Mouse (Mus musculus) limb, embryonic 12.5 days (tissue): Measurements from ENCODE around the gene Gm29776. TPM values are rescaled to one million over a fixed set of nuclear protein-coding genes. Genes with fewer than 3 reads are reported as not detected.

Experiments used
- ATAC-seq: fragments of 200-750 bp; cut with Nextera tagmentation; 2 replicates; pipeline ENCODE4 v1.8.0; 2017; ENCODE audit warnings: low read depth, moderate TSS enrichment; ENCODE audit not compliant: insufficient number of reproducible peaks, insufficient read depth, low FRiP score, low TSS enrichment
- H3K27ac ChIP-seq: fragments of 300-500 bp; sonication (generic); 2 replicates; pipeline ENCODE4 v1.5.1; 2016; ENCODE audit warnings: mild to moderate bottlenecking, moderate library complexity
- H3K27me3 ChIP-seq: fragments of 300-500 bp; sonication (generic); 2 replicates; pipeline ENCODE4 v1.6.1; 2016; ENCODE audit warnings: mild to moderate bottlenecking, moderate library complexity
- H3K36me3 ChIP-seq: fragments of 300-500 bp; sonication (generic); 2 replicates; pipeline ENCODE4 v1.6.1; 2016; ENCODE audit warnings: mild to moderate bottlenecking, moderate library complexity
- H3K4me1 ChIP-seq: fragments of 300-500 bp; sonication (generic); replicated peaks from 2 replicates; pipeline ENCODE4 v1.6.1; 2016
- H3K4me2 ChIP-seq: fragments of 300-500 bp; sonication (generic); 2 replicates; pipeline ENCODE4 v1.6.1; 2016; ENCODE audit warnings: mild to moderate bottlenecking, moderate library complexity
- H3K4me3 ChIP-seq: fragments of 300-500 bp; sonication (generic); replicated peaks from 2 replicates; pipeline ENCODE4 v1.5.1; 2016; ENCODE audit warnings: mild to moderate bottlenecking
- H3K9ac ChIP-seq: fragments of 300-500 bp; sonication (generic); replicated peaks from 2 replicates; pipeline ENCODE4 v1.6.1; 2016; ENCODE audit warnings: mild to moderate bottlenecking, moderate library complexity
- H3K9me3 ChIP-seq: fragments of 300-500 bp; sonication (generic); 2 replicates; pipeline ENCODE4 v1.6.1; 2016; ENCODE audit warnings: mild to moderate bottlenecking, moderate library complexity
- WGBS: fragments of 180-500 bp; shearing (Covaris S2); methylation state at CpG from one replicate; pipeline ENCODE4 v1.1.7; 2016; 5-methylcytosine and 5-hydroxymethylcytosine counted together
- polyA plus RNA-seq: library from polyadenylated mRNA; unstranded; fragments of >200 nt; fragmentation: Nextera tagmentation; extraction: Ambion mirVana; gene quantifications from 2 replicates; pipeline ENCODE4 v1.2.1, GENCODE M21; 2016

Gm29776 gene
- polyA plus RNA-seq, 1 experiment from 2014 or later, result 0.16 TPM

DNA sequence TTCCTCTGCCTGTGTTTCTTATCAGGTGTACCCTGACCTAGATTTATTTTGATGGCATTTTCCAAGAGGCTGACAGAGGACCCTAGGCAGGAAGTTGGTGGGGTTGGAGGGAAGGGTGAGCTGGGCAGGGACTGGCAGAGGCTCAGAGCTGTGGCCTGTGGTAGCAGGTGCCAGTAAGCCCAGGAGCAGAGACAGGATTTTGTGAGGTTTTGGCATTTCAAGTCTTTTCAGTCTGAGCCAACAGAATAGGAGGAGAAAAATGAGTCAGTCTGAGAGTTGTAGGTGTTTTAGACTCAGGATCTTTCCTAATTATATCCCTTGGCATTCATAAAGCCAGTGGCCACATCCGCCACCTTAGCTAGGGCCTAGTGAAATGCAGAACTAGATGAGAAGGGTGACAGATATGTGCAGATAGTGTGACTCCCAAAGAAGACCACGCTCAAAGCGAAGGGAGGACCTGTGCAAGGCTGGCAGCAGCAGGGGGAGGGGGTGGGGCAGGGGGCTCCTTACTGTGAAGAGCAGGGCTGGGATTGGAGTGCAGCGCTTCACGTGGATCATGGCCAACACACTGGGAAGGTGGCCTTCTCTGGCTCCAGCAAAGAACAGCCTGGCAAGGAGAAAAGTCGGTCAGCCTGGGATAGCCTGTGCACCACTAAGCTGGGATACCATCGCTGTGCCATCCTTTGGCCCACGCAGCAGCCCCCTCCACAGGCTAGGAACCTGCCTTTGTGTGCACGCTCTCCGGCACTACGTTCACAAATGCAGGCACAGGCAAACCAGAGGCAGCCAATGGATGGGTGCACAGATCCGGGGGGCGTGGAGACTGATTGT, 30.4 kb upstream of the Gm29776 start:
- no peak for ATAC-seq
- WGBS, result 76% methylated on average over 13 of the region's 13 CpGs

DNA sequence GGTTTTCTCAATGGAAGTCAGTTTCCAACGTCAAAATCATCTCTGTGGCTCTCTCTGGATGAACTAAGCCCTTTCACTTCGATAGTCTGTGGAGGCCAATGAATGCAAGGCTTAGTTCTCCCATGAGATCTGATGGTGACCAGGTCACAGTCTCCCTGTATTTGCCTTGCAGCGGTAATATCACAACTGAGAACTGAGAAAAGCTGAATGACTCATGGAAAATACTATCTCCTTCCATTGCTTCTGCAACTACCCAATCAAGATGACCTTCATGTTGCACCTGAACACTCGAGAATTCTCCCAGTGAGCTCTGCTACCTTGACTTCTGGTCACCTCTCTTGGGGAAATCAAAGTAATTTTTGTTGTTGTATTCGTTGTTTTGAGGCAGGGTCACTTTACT, 28.9 kb upstream of the Gm29776 start:
- 75% methylated on average over 5 of the region's 5 CpGs for WGBS
- Histone ChIP-seq H3K27ac (no peak overlapping the region), H3K4me2 (no peak overlapping the region), H3K4me3 (no peak overlapping the region), H3K36me3 (no peaks in the 10 kb centered on the region), H3K9me3 (no peaks in the 10 kb centered on the region), H3K27me3 (no peaks in the 10 kb centered on the region), H3K9ac (no peak overlapping the region), H3K4me1 (no peaks in the 10 kb centered on the region)
- ATAC-seq, result no peak

More for the DNA sequence above, 30.4 kb upstream of the Gm29776 start:
- Histone ChIP-seq H3K9me3 (no peaks in the 10 kb centered on the region), H3K4me3 (no peak overlapping the region), H3K27me3 (no peaks in the 10 kb centered on the region), H3K9ac (no peak overlapping the region), H3K4me2 (no peak overlapping the region), H3K27ac (no peak overlapping the region), H3K4me1 (no peaks in the 10 kb centered on the region), H3K36me3 (no peaks in the 10 kb centered on the region)

DNA sequence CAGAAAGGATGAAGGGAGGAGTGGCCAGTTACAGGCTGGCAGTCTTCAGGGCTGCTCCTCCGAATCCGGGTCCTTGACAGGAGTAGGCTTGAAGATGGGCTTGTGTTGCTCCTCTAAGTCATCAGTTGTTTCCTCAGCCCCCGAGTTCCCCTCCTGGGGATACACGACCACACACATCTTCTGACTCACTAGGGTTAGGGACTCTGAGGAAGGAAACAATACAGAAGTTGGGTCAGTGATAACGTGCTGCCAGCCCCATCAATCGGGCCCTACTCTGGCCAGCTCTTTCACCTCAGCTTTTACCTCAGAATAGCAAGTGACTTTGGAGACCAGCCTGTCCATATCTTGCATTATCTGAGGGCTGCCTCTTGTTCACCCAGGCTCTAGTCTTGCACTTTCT, 25.4 kb upstream of the Gm29776 start:
- 74% methylated on average over 6 of the region's 6 CpGs for WGBS
- Histone ChIP-seq H3K4me3 (no peak overlapping the region), H3K27ac (no peak overlapping the region), H3K4me2 (no peak overlapping the region), H3K36me3 (no peaks in the 10 kb centered on the region), H3K9me3 (no peaks in the 10 kb centered on the region), H3K27me3 (no peaks in the 10 kb centered on the region), H3K4me1 (no peaks in the 10 kb centered on the region), H3K9ac (no peak overlapping the region)
- no peak for ATAC-seq

DNA sequence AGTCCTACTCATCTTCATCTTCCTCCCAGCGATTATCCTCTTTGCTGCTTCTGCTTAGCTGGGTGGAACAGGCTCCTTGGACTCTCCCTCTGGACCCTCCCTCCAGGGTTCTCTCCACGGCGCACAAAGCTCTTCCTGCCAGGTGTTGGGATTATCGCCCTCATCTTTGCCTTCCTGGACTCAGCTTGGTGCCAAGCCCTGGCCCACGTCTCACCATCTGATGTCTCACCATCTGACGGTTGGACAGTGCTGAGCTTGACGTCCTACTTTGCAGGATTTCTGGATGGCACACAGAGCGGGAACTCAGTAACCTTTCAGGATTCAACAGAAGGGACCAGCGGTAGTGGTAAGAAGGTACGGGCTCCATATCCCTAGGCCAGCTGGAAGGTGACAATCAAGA, 23.1 kb upstream of the Gm29776 start:
- ATAC-seq, result no peak
- Histone ChIP-seq H3K27me3 (no peaks in the 10 kb centered on the region), H3K4me2 (no peak overlapping the region), H3K27ac (no peak overlapping the region), H3K36me3 (no peaks in the 10 kb centered on the region), H3K4me3 (no peak overlapping the region), H3K9me3 (no peaks in the 10 kb centered on the region), H3K9ac (no peak overlapping the region), H3K4me1 (no peaks in the 10 kb centered on the region)
- 78% methylated on average over 10 of the region's 10 CpGs for WGBS

DNA sequence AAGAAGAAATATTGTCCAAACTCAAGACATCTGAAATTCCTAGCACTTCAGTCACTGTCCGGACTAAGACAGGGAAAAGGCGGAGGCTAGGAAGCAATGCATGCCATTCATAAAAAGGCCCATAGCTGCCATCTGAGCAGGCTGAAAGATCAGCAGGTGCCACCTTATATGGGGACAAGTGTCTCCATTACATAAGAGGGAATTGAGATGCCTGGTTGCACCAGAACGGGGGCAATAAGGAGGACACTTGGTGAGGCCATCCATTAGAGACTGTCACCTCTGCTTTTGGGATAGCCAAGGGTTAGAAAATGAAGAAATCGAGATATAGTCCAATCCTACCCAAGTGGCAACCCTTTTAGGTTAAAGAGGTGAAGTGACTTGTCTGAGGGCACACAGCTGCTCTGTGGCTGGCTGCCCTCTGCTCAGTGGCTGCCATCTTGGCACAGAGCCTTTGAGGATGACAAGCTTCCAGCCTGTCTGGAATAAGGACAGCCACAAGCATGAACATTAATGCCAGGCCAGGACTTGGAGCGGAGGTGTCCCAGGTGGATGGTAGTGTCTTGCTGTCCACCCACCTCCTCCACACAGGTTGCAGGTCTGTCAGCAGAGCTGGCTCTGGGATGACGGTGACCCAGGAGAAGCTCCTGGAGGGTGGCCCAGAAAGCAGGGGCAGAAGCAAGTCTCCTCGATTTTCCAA, 22.2 kb upstream of the Gm29776 start:
- no peaks in the 10 kb centered on the region for H3K9me3 ChIP-seq
- WGBS, result 92% methylated on average over 7 of the region's 7 CpGs

DNA sequence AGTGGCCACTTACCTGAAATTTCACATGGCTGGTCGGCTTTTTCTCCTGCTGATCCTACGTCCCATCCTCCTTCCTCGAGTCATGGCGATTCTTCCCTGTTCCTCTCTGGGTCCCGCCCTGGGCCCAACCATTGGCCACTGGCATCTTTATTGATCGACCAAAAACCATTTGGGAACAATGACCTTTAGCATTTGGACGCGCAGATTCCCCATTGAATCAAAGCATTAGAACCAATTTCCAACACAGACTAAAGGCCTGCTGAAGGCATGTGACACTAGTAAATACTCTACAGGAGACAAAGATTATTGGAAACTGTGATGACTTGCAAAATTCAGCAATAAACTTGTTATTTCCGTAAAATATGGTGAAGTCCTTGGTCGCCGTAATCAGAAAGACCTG, 21.4 kb upstream of the Gm29776 start:
- Histone ChIP-seq H3K27ac (no peak overlapping the region), H3K36me3 (no peaks in the 10 kb centered on the region), H3K27me3 (0 out of 2 replicates have a peak, but pooled peaks cover 2% of the 10 kb centered on the region), H3K4me1 (peaks cover 1% of the 10 kb centered on the region), H3K9ac (no peak overlapping the region), H3K4me3 (no peak overlapping the region), H3K9me3 (no peaks in the 10 kb centered on the region), H3K4me2 (no peak overlapping the region)
- 88% methylated on average over 11 of the region's 11 CpGs for WGBS
- ATAC-seq, result no peak

More for the DNA sequence above, 22.2 kb upstream of the Gm29776 start:
- no peak overlapping the region for H3K4me2 ChIP-seq
- H3K27ac ChIP-seq, result no peak overlapping the region
- H3K27me3 ChIP-seq, result no peaks in the 10 kb centered on the region
- ATAC-seq, result no peak
- H3K9ac ChIP-seq, result no peak overlapping the region
- H3K4me3 ChIP-seq, result no peak overlapping the region
- no peaks in the 10 kb centered on the region for H3K36me3 ChIP-seq
- no peaks in the 10 kb centered on the region for H3K4me1 ChIP-seq

DNA sequence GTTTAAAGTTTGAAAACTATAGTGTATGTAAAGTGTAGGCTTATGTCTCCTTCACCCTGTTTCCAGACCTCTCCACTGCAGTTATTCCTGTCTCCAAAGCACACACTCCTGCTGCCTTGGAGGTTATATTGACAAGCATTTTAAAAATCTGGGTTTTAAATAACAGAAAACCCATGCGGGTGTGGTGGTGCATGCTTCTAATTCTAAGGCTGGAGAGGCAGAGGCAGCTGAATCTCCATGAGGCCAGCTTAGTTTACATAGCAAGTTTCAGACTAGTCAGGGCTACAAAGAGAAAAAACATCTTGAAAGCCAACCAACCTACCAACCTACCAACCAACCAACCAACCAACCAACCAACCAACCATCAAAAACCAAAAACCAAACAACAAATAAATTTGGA, 16.8 kb upstream of the Gm29776 start:
- Histone ChIP-seq H3K27ac (no peak overlapping the region), H3K27me3 (0 out of 2 replicates have a peak, but pooled peaks cover 8% of the 10 kb centered on the region), H3K4me1 (peaks cover 10% of the 10 kb centered on the region), H3K36me3 (no peaks in the 10 kb centered on the region), H3K9ac (no peak overlapping the region), H3K4me2 (no peak overlapping the region), H3K4me3 (no peak overlapping the region), H3K9me3 (no peaks in the 10 kb centered on the region)
- 84% methylated on average over 1 of the region's 1 CpGs for WGBS
- no peak for ATAC-seq

DNA sequence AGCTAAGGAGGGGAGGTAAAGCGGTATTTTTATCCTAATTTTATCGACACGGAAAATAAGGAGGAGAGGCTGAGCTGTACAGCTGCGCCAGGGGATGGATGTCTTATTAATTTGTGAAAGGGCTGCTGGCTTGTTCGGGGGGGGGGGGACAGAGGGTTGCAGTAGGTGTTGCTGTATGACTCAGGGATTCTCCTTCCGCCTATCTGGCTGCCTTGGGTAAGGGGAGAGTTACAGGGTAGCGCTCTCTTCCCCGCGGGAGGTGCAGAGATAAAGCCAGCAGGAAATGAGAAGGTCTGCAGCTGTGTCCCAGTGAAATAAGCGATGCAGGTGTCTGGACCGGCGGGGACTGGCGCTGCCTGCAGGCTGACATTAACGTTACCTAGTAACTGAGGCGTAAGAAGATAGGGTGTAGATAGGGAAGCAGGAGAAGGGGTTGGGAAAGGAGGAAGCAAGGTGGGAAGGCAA, 16.0 kb upstream of the Gm29776 start:
- peak overlapping the region; percentile 60 for H3K4me2 ChIP-seq
- H3K9ac ChIP-seq, result 0 out of 2 replicates have a peak overlapping the region, but pooled peaks have one; percentile 23
- WGBS, result 4% methylated on average over 15 of the region's 15 CpGs
- H3K9me3 ChIP-seq, result no peaks in the 10 kb centered on the region
- H3K36me3 ChIP-seq, result no peaks in the 10 kb centered on the region
- H3K4me3 ChIP-seq, result peak overlapping the region; percentile 26
- no peak overlapping the region for H3K27ac ChIP-seq
- H3K4me1 ChIP-seq, result peaks cover 11% of the 10 kb centered on the region
- 0 out of 2 replicates have a peak, but pooled peaks cover 8% of the 10 kb centered on the region for H3K27me3 ChIP-seq
- no peak for ATAC-seq

DNA sequence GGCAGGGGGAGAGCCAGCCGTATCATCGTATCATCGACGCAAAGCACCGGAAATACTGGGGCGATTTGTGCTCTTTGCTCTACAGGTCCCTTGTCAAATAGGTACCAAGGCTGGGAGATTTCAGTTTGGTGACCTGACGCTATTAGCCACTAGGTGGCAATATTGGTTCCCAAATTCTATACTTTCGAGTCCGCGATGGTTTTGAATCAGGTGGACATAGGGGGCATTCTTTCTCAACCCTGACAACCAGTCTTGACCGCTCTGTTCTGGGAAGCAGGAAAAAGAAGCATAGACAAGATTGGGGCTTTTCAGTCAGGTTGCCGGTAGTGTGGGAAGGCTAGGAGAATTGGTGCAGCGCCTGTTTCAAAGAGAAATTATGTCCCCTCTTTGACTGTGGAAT, 15.5 kb upstream of the Gm29776 start:
- Histone ChIP-seq H3K36me3 (no peaks in the 10 kb centered on the region), H3K27ac (no peak overlapping the region), H3K9me3 (no peaks in the 10 kb centered on the region), H3K27me3 (0 out of 2 replicates have a peak, but pooled peaks cover 8% of the 10 kb centered on the region), H3K9ac (0 out of 2 replicates have a peak overlapping the region, but pooled peaks have one; percentile 23), H3K4me1 (peaks cover 11% of the 10 kb centered on the region), H3K4me2 (peak overlapping the region; percentile 60), H3K4me3 (peak overlapping the region; percentile 26)
- WGBS, result 2% methylated on average over 13 of the region's 13 CpGs
- ATAC-seq, result no peak

DNA sequence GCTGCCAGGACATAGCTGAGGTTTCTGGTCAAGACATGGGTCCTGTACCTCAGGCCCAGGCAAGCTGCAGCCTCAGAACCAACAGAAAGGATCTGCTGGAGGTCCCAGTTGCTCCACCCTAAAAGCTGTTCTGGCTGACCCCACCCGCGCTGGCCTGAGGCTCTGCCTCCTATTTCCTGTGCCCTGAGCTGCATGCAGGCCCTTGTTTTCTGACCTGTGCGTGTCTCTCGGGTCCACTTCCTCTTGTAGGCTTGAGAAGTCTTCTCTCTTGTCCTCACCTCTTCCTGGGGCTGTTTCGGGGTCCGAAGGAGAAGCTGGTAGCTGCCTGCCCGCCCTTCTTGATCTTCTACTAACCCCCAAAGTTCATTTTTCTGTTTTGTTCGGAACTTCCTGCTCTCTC, 14.2 kb upstream of the Gm29776 start:
- H3K4me1 ChIP-seq, result peaks cover 11% of the 10 kb centered on the region
- H3K9me3 ChIP-seq, result no peaks in the 10 kb centered on the region
- H3K36me3 ChIP-seq, result no peaks in the 10 kb centered on the region
- WGBS, result 73% methylated on average over 8 of the region's 8 CpGs
- ATAC-seq, result no peak
- no peak overlapping the region for H3K9ac ChIP-seq
- no peak overlapping the region for H3K4me3 ChIP-seq
- H3K27me3 ChIP-seq, result 0 out of 2 replicates have a peak, but pooled peaks cover 11% of the 10 kb centered on the region
- no peak overlapping the region for H3K27ac ChIP-seq
- no peak overlapping the region for H3K4me2 ChIP-seq

DNA sequence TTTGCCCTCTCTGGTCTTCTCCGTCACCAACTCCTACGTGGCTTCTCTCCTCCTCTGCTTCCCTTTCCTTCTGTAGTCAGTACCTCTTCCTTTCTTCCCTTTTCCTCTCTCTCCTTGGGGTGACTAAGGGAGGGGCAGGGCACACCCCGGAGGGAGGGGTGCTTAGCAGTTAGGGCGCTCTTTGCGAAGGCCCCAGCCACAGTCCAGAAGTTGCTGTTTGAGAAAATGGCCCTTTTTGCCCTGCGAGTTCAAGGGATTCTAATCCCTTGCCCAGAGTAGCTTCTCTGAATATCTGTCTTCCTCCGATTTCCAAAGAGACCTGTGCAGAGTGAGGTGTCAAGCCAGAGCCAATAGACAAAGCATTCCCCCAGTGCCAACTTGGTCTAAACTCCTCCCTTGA, 13.4 kb upstream of the Gm29776 start, which contains the start of gene Cebpe:
Gene Cebpe (minus strand): TSS at position 101 of the 400 bp plus-strand sequence.
- Histone ChIP-seq H3K36me3 (no peaks in the 10 kb centered on the region), H3K27ac (no peak within 1 kb of the TSS), H3K9me3 (no peaks in the 10 kb centered on the region), H3K27me3 (peaks cover 11% of the 10 kb centered on the region; the same call in 1 of the 2 replicates), H3K4me2 (no peak within 1 kb of the TSS), H3K4me1 (peaks cover 11% of the 10 kb centered on the region), H3K9ac (no peak within 1 kb of the TSS), H3K4me3 (no peak within 1 kb of the TSS)
- 81% methylated on average over 7 of the region's 7 CpGs for WGBS
- no peak for ATAC-seq
